Mouse (Mus musculus): Measurements from ENCODE around the gene Ttc23. TPM values are rescaled to one million over a fixed set of nuclear protein-coding genes. Genes with fewer than 3 reads are reported as not detected.

The Ttc23 gene
- polyA plus RNA-seq, 1 experiment from 2014 or later = 36.5 TPM

DNA sequence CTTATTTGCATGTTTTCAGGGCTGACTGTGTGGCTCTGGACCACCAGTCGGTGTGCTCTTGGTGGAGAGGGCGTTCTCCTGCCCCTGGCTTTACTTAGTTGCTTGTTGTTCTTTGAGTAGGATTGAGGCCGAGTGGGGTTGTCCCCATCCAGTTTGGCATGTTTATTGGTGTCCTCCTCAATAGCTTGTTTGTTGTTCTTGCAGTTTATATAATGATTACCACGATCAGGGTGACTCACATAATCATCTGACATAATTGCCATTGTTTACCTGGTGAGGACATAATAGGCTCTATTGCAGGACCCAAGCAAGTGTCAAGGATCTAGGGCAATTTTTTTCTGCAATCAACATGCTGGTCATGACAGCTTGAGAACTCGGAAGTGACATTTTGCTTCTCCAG lies 5.0 kb downstream of the Ttc23 start:
- Histone ChIP-seq H3K27me3 (ENCODE audit: low read depth, poor library complexity, severe bottlenecking) (no peaks in the 10 kb centered on the region), H3K27ac (replicated peaks) (no peak overlapping the region), H3K36me3 (no peaks in the 10 kb centered on the region), H3K4me3 (no peak overlapping the region), H3K4me1 (peaks cover 46% of the 10 kb centered on the region), H3K9me3 (replicated peaks) (no peaks in the 10 kb centered on the region)
- WGBS = 84% methylated on average over 5 of the region's 5 CpGs
- DNase-seq (ENCODE audit: low spot score) = no peak

- Histone ChIP-seq H3K36me3 (0 out of 2 replicates have a peak, but pooled peaks cover 4% of the 10 kb centered on the region), H3K27me3 (ENCODE audit: low read depth, poor library complexity, severe bottlenecking) (no peaks in the 10 kb centered on the region), H3K4me1 (peaks cover 28% of the 10 kb centered on the region), H3K4me3 (no peak overlapping the region), H3K9me3 (replicated peaks) (no peaks in the 10 kb centered on the region), H3K27ac (replicated peaks) (peak overlapping the region; percentile 73; the same call in 1 of the 2 replicates)
- 92% methylated on average over 7 of the region's 7 CpGs for WGBS
- DNase-seq (ENCODE audit: low spot score) = no peak
Measured at GRCm38 (mm10) chr7:67654668-67655067, 7.5 kb downstream of the Ttc23 start.

DNA sequence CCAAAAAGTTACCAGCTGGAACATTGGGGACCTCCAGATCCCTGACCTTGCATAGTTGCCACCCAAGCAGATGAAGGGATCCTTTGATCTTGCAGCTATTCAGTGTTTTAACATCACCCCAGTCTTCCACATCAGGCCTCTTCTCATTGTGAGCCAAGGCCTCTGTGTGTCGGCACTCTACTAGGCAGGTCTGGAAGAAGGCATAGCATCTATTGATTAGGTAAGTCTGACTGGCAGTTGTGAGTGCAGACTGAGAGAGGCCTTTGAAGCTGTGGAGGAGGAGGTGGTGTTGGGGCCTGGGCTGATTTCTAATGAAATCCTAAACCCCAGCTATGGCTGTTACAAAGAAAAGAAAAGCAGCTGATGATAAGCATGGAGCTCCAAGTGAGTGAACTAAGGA lies 8.0 kb downstream of the Ttc23 start:
- H3K36me3 ChIP-seq = 0 out of 2 replicates have a peak, but pooled peaks cover 4% of the 10 kb centered on the region
- peak overlapping the region; percentile 73 for H3K27ac ChIP-seq (replicated peaks)
- H3K27me3 ChIP-seq (ENCODE audit: low read depth, poor library complexity, severe bottlenecking) = no peaks in the 10 kb centered on the region
- peaks cover 22% of the 10 kb centered on the region for H3K4me1 ChIP-seq
- DNase-seq (ENCODE audit: low spot score) = peak; percentile 56
- 12% methylated on average over 1 of the region's 1 CpGs for WGBS
- H3K4me3 ChIP-seq = peak overlapping the region; percentile 37
- H3K9me3 ChIP-seq (replicated peaks) = no peaks in the 10 kb centered on the region

GRCm38 (mm10) chr7:67658110-67658509 lies 10.9 kb downstream of the Ttc23 start:
- 83% methylated on average over 4 of the region's 4 CpGs for whole genome bisulfite sequencing
- DNase-seq (ENCODE audit: low spot score) = no peak
- H3K36me3 ChIP-seq = peaks cover 13% of the 10 kb centered on the region
- H3K9me3 ChIP-seq (replicated peaks) = no peaks in the 10 kb centered on the region
- H3K4me1 ChIP-seq = peaks cover 16% of the 10 kb centered on the region
- no peak overlapping the region for H3K4me3 ChIP-seq
- no peak overlapping the region for H3K27ac ChIP-seq (replicated peaks)
- H3K27me3 ChIP-seq (ENCODE audit: low read depth, poor library complexity, severe bottlenecking) = no peaks in the 10 kb centered on the region

- Histone ChIP-seq H3K27ac (replicated peaks) (no peak overlapping the region), H3K4me1 (no peaks in the 10 kb centered on the region), H3K27me3 (ENCODE audit: low read depth, poor library complexity, severe bottlenecking) (no peaks in the 10 kb centered on the region), H3K4me3 (no peak overlapping the region), H3K36me3 (peaks cover 53% of the 10 kb centered on the region), H3K9me3 (replicated peaks) (no peaks in the 10 kb centered on the region)
- no peak for DNase-seq (ENCODE audit: low spot score)
- WGBS = 87% methylated on average over 5 of the region's 5 CpGs
Measured at GRCm38 (mm10) chr7:67662424-67662823, 15.2 kb downstream of the Ttc23 start.

GRCm38 (mm10) chr7:67663981-67664694 lies 16.9 kb downstream of the Ttc23 start:
- Histone ChIP-seq H3K36me3 (peaks cover 66% of the 10 kb centered on the region), H3K27me3 (ENCODE audit: low read depth, poor library complexity, severe bottlenecking) (no peaks in the 10 kb centered on the region), H3K27ac (replicated peaks) (0 out of 2 replicates have a peak overlapping the region, but pooled peaks have one; percentile 13), H3K9me3 (replicated peaks) (no peaks in the 10 kb centered on the region), H3K4me1 (no peaks in the 10 kb centered on the region), H3K4me3 (no peak overlapping the region)
- DNase-seq (ENCODE audit: low spot score) = no peak
- 87% methylated on average over 14 of the region's 14 CpGs for WGBS

GRCm38 (mm10) chr7:67670965-67671364 lies 23.8 kb downstream of the Ttc23 start:
- Histone ChIP-seq H3K4me1 (no peaks in the 10 kb centered on the region), H3K27me3 (ENCODE audit: low read depth, poor library complexity, severe bottlenecking) (no peaks in the 10 kb centered on the region), H3K27ac (replicated peaks) (no peak overlapping the region), H3K36me3 (peaks cover 75% of the 10 kb centered on the region), H3K9me3 (replicated peaks) (peaks cover 4% of the 10 kb centered on the region; the same call in 1 of the 2 replicates), H3K4me3 (no peak overlapping the region)
- WGBS = 93% methylated on average over 1 of the region's 1 CpGs
- DNase-seq (ENCODE audit: low spot score) = no peak

GRCm38 (mm10) chr7:67672650-67673049 lies 25.4 kb downstream of the Ttc23 start:
- no peak overlapping the region for H3K27ac ChIP-seq (replicated peaks)
- DNase-seq (ENCODE audit: low spot score) = peak; percentile 84
- 19% methylated on average over 10 of the region's 10 CpGs for WGBS
- no peak overlapping the region for H3K4me3 ChIP-seq
- H3K4me1 ChIP-seq = no peaks in the 10 kb centered on the region
- H3K36me3 ChIP-seq = peaks cover 64% of the 10 kb centered on the region
- peaks cover 4% of the 10 kb centered on the region; the same call in 1 of the 2 replicates for H3K9me3 ChIP-seq (replicated peaks)
- no peaks in the 10 kb centered on the region for H3K27me3 ChIP-seq (ENCODE audit: low read depth, poor library complexity, severe bottlenecking)

GRCm38 (mm10) chr7:67673656-67674055 lies 26.4 kb downstream of the Ttc23 start:
- no peak for DNase-seq (ENCODE audit: low spot score)
- Histone ChIP-seq H3K4me1 (no peaks in the 10 kb centered on the region), H3K27me3 (ENCODE audit: low read depth, poor library complexity, severe bottlenecking) (no peaks in the 10 kb centered on the region), H3K27ac (replicated peaks) (no peak overlapping the region), H3K4me3 (no peak overlapping the region), H3K36me3 (peaks cover 61% of the 10 kb centered on the region), H3K9me3 (replicated peaks) (peaks cover 4% of the 10 kb centered on the region; the same call in 1 of the 2 replicates)
- 87% methylated on average over 5 of the region's 5 CpGs for WGBS

- H3K27ac ChIP-seq (replicated peaks) = no peak overlapping the region
- H3K4me1 ChIP-seq = no peaks in the 10 kb centered on the region
- WGBS = 94% methylated on average over 16 of the region's 16 CpGs
- H3K27me3 ChIP-seq (ENCODE audit: low read depth, poor library complexity, severe bottlenecking) = no peaks in the 10 kb centered on the region
- no peaks in the 10 kb centered on the region for H3K9me3 ChIP-seq (replicated peaks)
- H3K4me3 ChIP-seq = no peak overlapping the region
- peaks cover 66% of the 10 kb centered on the region for H3K36me3 ChIP-seq
- DNase-seq (ENCODE audit: low spot score) = no peak
Measured at GRCm38 (mm10) chr7:67678878-67679499, 31.8 kb downstream of the Ttc23 start.

DNA sequence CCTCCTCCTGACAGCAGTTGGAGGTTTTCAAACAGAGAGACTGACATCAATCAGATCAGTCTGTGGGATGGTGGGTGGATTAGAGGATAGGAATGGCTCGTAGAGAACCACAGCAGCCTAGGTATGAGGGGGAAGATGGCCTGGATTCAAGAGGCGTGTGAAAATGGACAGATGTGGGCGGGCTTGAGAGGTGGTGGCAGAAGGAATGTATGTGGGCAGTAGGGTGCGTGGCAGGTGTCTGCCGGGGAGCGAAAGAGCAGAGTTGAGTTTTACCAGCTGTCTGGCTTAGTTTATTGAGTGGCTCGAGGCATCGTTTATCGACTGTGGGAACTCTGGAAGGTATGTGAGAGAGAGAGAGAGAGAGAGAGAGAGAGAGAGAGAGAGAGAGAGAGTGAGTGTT lies 33.9 kb downstream of the Ttc23 start:
- no peak for DNase-seq (ENCODE audit: low spot score)
- no peak overlapping the region for H3K4me3 ChIP-seq
- no peaks in the 10 kb centered on the region for H3K4me1 ChIP-seq
- 94% methylated on average over 9 of the region's 9 CpGs for WGBS
- peaks cover 79% of the 10 kb centered on the region for H3K36me3 ChIP-seq
- H3K27ac ChIP-seq (replicated peaks) = no peak overlapping the region
- H3K27me3 ChIP-seq (ENCODE audit: low read depth, poor library complexity, severe bottlenecking) = no peaks in the 10 kb centered on the region
- no peaks in the 10 kb centered on the region; the same call in 1 of the 2 replicates for H3K9me3 ChIP-seq (replicated peaks)

DNA sequence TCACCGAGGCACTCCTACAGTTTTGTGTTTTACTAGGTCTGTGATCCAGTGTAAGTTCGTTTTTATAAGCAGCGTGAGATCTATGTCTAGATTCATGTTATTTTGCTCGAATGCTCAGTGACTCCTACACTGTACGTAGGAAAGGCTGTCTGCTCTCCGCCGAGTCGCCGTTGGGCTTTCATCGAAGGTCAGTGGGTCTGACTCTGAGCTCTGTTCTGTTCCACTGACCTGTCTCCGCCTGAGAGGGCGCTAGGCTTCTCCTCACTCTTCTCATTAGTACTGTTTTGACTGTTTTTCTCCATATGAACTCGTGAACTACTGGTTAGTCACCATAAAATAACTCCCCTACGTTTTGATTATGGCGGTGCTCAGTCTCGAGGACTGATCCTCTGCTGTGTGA lies 35.8 kb downstream of the Ttc23 start:
- no peaks in the 10 kb centered on the region for H3K4me1 ChIP-seq
- peaks cover 70% of the 10 kb centered on the region for H3K36me3 ChIP-seq
- H3K4me3 ChIP-seq = no peak overlapping the region
- 90% methylated on average over 16 of the region's 16 CpGs for WGBS
- H3K27ac ChIP-seq (replicated peaks) = no peak overlapping the region
- H3K27me3 ChIP-seq (ENCODE audit: low read depth, poor library complexity, severe bottlenecking) = no peaks in the 10 kb centered on the region
- H3K9me3 ChIP-seq (replicated peaks) = no peaks in the 10 kb centered on the region; the same call in 1 of the 2 replicates
- no peak for DNase-seq (ENCODE audit: low spot score)

- Histone ChIP-seq H3K9me3 (replicated peaks) (no peaks in the 10 kb centered on the region; the same call in 1 of the 2 replicates), H3K4me1 (no peaks in the 10 kb centered on the region), H3K4me3 (no peak overlapping the region), H3K36me3 (peaks cover 38% of the 10 kb centered on the region), H3K27me3 (ENCODE audit: low read depth, poor library complexity, severe bottlenecking) (no peaks in the 10 kb centered on the region), H3K27ac (replicated peaks) (no peak overlapping the region)
- DNase-seq (ENCODE audit: low spot score) = no peak
- WGBS = 98% methylated on average over 3 of the region's 3 CpGs
Measured at GRCm38 (mm10) chr7:67686545-67686944, 39.3 kb downstream of the Ttc23 start.
